Mouse (Mus musculus): ENCODE measurements at regions not wholly inside any gene's neighbourhood (a gene's known extent, or its start where the extent isn't known, plus 50 kb on each side); places are given as distances from the start of the nearest gene placed in this dataset.

DNA sequence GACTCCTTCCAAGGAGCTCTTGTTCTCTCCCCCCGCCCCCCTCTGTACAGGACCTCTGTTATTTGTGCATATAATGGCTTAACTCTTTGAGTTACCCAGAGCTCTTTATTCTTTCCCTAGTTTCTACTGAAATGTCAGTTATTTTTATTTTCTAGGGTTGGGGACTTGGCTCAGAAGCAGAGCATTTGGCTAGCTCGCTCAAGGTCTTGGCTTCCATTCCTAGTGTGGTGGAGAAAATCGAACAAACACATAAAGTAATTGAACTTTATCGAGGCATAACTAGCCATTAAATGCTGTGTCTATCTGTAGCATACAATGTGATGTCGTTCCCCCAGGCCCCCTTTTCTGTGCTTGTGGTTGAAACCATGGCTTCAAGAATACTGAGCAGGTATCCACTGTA, 716.5 kb upstream of the Car8 start:
- Histone ChIP-seq H3K27ac (no peak overlapping the region), H3K4me3 (replicated peaks) (no peak overlapping the region), H3K4me2 (replicated peaks) (no peak overlapping the region), H3K9ac (replicated peaks) (no peak overlapping the region), H3K27me3 (no peaks in the 10 kb centered on the region), H3K4me1 (replicated peaks) (peaks cover 47% of the 10 kb centered on the region), H3K9me3 (no peaks in the 10 kb centered on the region), H3K36me3 (no peaks in the 10 kb centered on the region)
- no peak for ATAC-seq
- 91% methylated on average over 5 of the region's 5 CpGs for WGBS

GRCm38 (mm10) chr4:8954356-8954914, 715.6 kb upstream of the Car8 start:
- Histone ChIP-seq H3K27ac (peak overlapping the region; percentile 56), H3K4me2 (replicated peaks) (peak overlapping the region; percentile 23)
- peak; percentile 51 for ATAC-seq

DNA sequence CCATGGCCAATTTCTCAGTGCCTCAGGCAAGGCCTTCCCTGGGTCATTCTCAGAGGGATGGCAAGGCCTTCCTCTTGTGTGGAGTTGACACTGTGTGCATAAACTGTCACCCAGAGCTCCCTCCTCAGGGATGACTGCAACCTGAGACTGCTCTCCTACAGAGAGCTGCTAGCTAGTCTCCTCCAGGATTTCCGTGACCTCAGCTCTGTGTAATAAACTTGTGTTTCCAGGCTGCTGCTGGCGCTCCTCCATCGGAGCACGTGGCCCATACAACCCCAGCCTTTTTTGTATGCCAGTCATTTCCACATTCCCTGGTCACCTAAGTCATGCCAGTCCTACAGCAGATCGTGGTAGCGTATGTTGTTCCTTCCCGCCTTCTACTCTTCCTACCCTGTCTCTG, 714.3 kb upstream of the Car8 start:
- Histone ChIP-seq H3K4me3 (replicated peaks) (no peak overlapping the region), H3K36me3 (no peaks in the 10 kb centered on the region), H3K27ac (no peak overlapping the region), H3K27me3 (no peaks in the 10 kb centered on the region), H3K9ac (replicated peaks) (no peak overlapping the region), H3K9me3 (no peaks in the 10 kb centered on the region), H3K4me1 (replicated peaks) (peaks cover 46% of the 10 kb centered on the region), H3K4me2 (replicated peaks) (no peak overlapping the region)
- ATAC-seq, result no peak
- 89% methylated on average over 7 of the region's 7 CpGs for WGBS

More at GRCm38 (mm10) chr4:8954356-8954914, 715.6 kb upstream of the Car8 start:
- H3K36me3 ChIP-seq, result no peaks in the 10 kb centered on the region
- 0 out of 2 replicates have a peak overlapping the region, but pooled peaks have one; percentile 14 for H3K9ac ChIP-seq (replicated peaks)
- H3K27me3 ChIP-seq, result no peaks in the 10 kb centered on the region
- no peak overlapping the region for H3K4me3 ChIP-seq (replicated peaks)
- peaks cover 50% of the 10 kb centered on the region for H3K4me1 ChIP-seq (replicated peaks)
- H3K9me3 ChIP-seq, result no peaks in the 10 kb centered on the region
- 10% methylated on average over 10 of the region's 10 CpGs for WGBS

DNA sequence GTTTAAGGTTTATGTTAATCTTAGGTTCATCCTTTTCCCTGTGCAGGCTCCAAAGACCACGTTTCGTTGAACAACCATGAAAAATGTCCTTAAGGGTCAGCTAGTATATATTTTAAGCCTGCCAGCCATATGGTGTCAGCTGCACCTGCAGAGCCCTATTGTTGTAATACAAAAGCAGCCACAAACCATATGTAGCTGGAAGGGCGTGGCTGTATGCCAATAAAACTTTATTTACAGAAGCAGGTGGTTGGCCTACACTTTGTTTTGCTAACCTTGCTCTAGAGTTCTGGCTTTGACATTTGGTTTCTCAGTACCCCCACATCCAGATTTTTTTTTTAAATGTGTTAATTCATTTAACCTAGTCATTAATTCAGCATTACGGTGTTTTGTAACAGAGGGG, 711.1 kb upstream of the Car8 start:
- Histone ChIP-seq H3K4me3 (replicated peaks) (no peak overlapping the region), H3K27me3 (no peaks in the 10 kb centered on the region), H3K36me3 (no peaks in the 10 kb centered on the region), H3K9ac (replicated peaks) (no peak overlapping the region), H3K4me1 (replicated peaks) (peaks cover 16% of the 10 kb centered on the region), H3K9me3 (no peaks in the 10 kb centered on the region), H3K4me2 (replicated peaks) (no peak overlapping the region), H3K27ac (no peak overlapping the region)
- no peak for ATAC-seq
- WGBS, result 57% methylated on average over 4 of the region's 4 CpGs

DNA sequence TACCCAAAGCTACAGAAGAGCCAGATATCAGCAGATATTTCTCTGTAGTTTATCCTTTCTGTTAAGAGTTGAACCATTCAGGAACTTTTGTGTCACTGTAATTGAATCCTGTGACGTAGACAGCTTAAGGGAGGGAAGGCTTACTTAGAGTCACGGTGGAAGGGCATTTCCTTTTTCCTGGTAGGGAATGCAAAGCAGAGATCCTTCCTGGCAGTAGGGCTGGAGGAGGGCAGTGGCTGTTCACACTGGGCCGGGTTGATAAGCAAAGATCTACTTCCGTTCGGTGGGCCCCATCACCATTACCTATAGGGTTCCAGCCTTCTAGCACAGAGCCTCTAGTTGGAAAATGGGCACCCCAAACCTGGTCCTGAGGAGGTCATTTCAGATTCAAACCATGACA, 710.7 kb upstream of the Car8 start:
- no peak overlapping the region for H3K4me2 ChIP-seq (replicated peaks)
- no peak overlapping the region for H3K4me3 ChIP-seq (replicated peaks)
- ATAC-seq, result no peak
- H3K36me3 ChIP-seq, result no peaks in the 10 kb centered on the region
- no peak overlapping the region for H3K9ac ChIP-seq (replicated peaks)
- H3K4me1 ChIP-seq (replicated peaks), result peaks cover 12% of the 10 kb centered on the region
- H3K27me3 ChIP-seq, result no peaks in the 10 kb centered on the region
- no peaks in the 10 kb centered on the region for H3K9me3 ChIP-seq
- no peak overlapping the region for H3K27ac ChIP-seq
- WGBS, result 60% methylated on average over 5 of the region's 5 CpGs

GRCm38 (mm10) chr4:8945116-8945515, 706.3 kb upstream of the Car8 start:
- Histone ChIP-seq H3K4me1 (replicated peaks) (0 out of 2 replicates have a peak, but pooled peaks cover 5% of the 10 kb centered on the region), H3K4me2 (replicated peaks) (no peak overlapping the region), H3K27me3 (no peaks in the 10 kb centered on the region), H3K27ac (no peak overlapping the region), H3K9me3 (no peaks in the 10 kb centered on the region), H3K36me3 (no peaks in the 10 kb centered on the region), H3K9ac (replicated peaks) (no peak overlapping the region), H3K4me3 (replicated peaks) (no peak overlapping the region)
- WGBS, result 93% methylated on average over 10 of the region's 10 CpGs
- no peak for ATAC-seq

DNA sequence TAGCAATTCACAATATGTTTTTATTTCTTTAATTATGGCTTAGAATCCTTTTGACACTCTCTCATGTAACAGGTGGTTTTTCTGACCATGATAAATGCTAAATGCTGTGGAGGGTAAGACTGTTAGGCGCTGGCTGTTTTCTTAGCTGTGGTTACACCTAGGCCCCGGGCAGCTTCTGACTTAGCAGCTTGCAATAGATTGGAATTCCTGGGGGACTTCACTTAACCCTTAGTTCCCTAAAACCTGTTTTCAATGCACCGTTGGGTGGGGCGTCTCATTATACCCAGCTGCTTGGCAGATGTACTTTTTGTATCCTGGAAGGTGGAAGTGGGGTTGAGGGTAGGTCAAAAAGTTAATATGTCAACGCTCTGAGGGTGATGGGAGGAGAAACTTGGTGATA, 704.2 kb upstream of the Car8 start:
- no peak for ATAC-seq
- 79% methylated on average over 5 of the region's 5 CpGs for WGBS
- no peak overlapping the region for H3K27ac ChIP-seq

GRCm38 (mm10) chr4:8938948-8939411, 700.1 kb upstream of the Car8 start:
- H3K9ac ChIP-seq (replicated peaks), result no peak overlapping the region
- no peak overlapping the region for H3K4me2 ChIP-seq (replicated peaks)
- no peak for ATAC-seq
- no peak overlapping the region for H3K4me3 ChIP-seq (replicated peaks)
- H3K27me3 ChIP-seq, result no peaks in the 10 kb centered on the region
- WGBS, result 80% methylated on average over 6 of the region's 6 CpGs
- H3K4me1 ChIP-seq (replicated peaks), result peaks cover 9% of the 10 kb centered on the region; the same call in 1 of the 2 replicates
- no peaks in the 10 kb centered on the region for H3K9me3 ChIP-seq
- no peaks in the 10 kb centered on the region for H3K36me3 ChIP-seq
- no peak overlapping the region for H3K27ac ChIP-seq

More for the DNA sequence above, 704.2 kb upstream of the Car8 start:
- Histone ChIP-seq H3K4me1 (replicated peaks) (peaks cover 9% of the 10 kb centered on the region; the same call in 1 of the 2 replicates), H3K4me2 (replicated peaks) (no peak overlapping the region), H3K27me3 (no peaks in the 10 kb centered on the region), H3K9me3 (no peaks in the 10 kb centered on the region), H3K4me3 (replicated peaks) (no peak overlapping the region), H3K9ac (replicated peaks) (no peak overlapping the region), H3K36me3 (no peaks in the 10 kb centered on the region)

DNA sequence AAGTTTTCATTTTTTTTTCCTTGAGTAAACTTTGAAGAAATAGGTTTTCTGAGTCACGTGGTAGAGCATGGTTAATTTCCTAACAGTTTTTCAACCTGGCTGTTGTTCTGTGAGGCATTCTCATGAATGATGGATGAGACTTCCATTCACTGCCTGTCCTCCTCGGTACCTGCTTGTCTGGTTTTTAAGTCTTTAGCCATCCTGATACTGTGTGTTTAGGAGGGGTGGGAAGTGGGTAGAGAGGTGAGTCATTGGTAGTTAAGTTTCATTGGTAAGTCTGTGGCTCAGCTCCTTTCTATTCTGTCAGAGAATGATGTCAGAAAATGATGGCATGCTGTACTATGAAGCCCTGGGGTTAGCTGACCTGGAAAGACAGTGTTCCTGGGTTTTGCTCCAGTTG, 697.1 kb upstream of the Car8 start:
- no peak for ATAC-seq
- no peaks in the 10 kb centered on the region for H3K9me3 ChIP-seq
- H3K4me3 ChIP-seq (replicated peaks), result no peak overlapping the region
- no peak overlapping the region for H3K27ac ChIP-seq
- H3K36me3 ChIP-seq, result no peaks in the 10 kb centered on the region
- no peak overlapping the region for H3K4me2 ChIP-seq (replicated peaks)
- H3K9ac ChIP-seq (replicated peaks), result no peak overlapping the region
- H3K27me3 ChIP-seq, result no peaks in the 10 kb centered on the region
- H3K4me1 ChIP-seq (replicated peaks), result peaks cover 7% of the 10 kb centered on the region; the same call in 1 of the 2 replicates
- 75% methylated on average over 2 of the region's 2 CpGs for WGBS

GRCm38 (mm10) chr4:8934541-8934940, 695.7 kb upstream of the Car8 start:
- H3K4me1 ChIP-seq (replicated peaks), result peaks cover 3% of the 10 kb centered on the region; the same call in 1 of the 2 replicates
- H3K4me2 ChIP-seq (replicated peaks), result no peak overlapping the region
- H3K9me3 ChIP-seq, result no peaks in the 10 kb centered on the region
- no peak overlapping the region for H3K4me3 ChIP-seq (replicated peaks)
- WGBS, result 60% methylated on average over 1 of the region's 1 CpGs
- H3K27ac ChIP-seq, result no peak overlapping the region
- no peaks in the 10 kb centered on the region for H3K27me3 ChIP-seq
- H3K9ac ChIP-seq (replicated peaks), result no peak overlapping the region
- ATAC-seq, result no peak
- no peaks in the 10 kb centered on the region for H3K36me3 ChIP-seq

GRCm38 (mm10) chr4:8929346-8929745, 690.5 kb upstream of the Car8 start:
- no peak overlapping the region for H3K9ac ChIP-seq (replicated peaks)
- ATAC-seq, result no peak

DNA sequence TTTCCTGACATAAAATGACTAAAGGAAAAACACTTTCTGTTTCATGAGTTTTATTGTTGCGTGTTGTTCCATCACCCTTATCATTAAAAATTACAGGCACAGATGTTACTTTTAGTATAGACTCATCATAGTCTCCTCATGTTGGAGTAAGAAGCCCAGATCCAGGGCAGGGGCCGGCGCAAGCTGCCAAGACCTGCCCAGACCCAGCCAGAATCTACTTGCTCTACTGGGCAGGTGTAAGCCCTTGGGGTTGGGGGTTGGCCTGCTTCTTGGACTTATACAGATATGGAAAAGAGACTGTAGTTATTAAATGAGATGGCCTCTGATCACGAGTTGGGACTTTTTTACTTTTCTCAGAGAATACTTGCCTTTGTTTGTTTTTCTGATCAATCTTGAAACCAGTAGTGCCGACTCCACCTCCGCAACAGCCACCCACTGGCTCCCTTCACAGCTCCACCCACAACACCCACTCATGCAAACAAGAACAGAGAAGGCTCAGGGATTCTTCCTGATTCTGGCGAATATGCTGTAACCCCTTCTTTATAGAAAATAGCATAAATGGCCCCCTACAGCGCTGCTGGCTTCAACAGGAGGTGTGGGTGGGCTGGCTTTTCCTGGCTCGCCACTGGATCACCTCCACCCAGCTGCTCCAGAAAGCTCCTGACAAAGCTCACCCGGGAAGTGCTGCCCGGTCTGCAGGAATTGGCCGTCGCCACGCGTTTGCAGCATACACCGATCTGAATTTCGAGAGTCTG, 689.9 kb upstream of the Car8 start:
- ATAC-seq, result no peak
- Histone ChIP-seq H3K27ac (no peak overlapping the region; the same call in 1 of the 2 replicates), H3K4me2 (replicated peaks) (no peak overlapping the region), H3K27me3 (no peaks in the 10 kb centered on the region), H3K9ac (replicated peaks) (no peak overlapping the region), H3K9me3 (no peaks in the 10 kb centered on the region), H3K4me3 (replicated peaks) (no peak overlapping the region), H3K4me1 (replicated peaks) (peaks cover 12% of the 10 kb centered on the region), H3K36me3 (no peaks in the 10 kb centered on the region)
- WGBS, result 75% methylated on average over 17 of the region's 17 CpGs

More at GRCm38 (mm10) chr4:8929346-8929745, 690.5 kb upstream of the Car8 start:
- Histone ChIP-seq H3K4me3 (replicated peaks) (no peak overlapping the region), H3K36me3 (no peaks in the 10 kb centered on the region), H3K27me3 (no peaks in the 10 kb centered on the region), H3K4me1 (replicated peaks) (peaks cover 9% of the 10 kb centered on the region), H3K9me3 (no peaks in the 10 kb centered on the region), H3K27ac (no peak overlapping the region), H3K4me2 (replicated peaks) (no peak overlapping the region)
- WGBS, result 72% methylated on average over 4 of the region's 4 CpGs
